Mouse (Mus musculus) cerebellum, adult 11 months (tissue): ENCODE measurements around the gene Gar1.

Experiments
- DNase-seq: peaks from one replicate; pipeline ENCODE4 v3.0.0; 2022

Gene Gar1

DNA sequence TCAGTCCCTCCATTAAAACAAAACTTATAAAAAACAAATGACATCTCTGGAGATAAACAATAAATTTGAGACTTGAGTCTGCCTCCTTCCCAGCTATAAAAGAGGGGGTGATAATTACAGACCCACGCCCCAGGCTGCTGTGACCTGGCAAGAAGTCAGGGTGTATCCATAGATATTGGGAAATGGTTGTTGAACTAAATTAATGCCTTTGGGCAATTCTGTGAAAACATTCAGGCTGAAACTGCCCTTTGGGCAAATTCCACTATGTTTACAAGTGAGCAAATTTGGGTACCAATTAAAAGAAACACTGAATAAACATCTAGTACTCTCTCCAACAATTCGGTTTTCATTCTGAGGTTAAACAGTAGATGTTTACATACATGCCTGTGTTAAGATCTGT is 32.2 kb downstream of the Gar1 start:
- no peak for DNase-seq

DNA sequence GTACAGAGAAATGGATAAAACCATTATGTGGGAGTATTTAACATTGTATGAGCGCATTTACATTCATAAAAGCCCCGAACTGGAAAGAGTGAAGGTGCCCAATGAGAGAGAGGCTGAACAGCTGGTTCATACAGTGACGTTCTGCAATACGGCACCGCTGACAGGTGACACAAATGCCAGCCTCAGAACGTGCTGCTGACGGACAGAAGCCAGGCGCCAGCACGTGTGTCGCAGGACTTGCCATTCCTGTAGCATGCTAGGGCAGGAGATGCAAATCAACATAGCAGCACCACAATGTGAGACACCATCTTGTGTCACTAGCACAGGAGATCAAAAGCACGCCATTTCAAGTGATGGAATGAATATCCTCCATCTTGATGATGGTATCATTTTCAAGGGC is 32.6 kb downstream of the Gar1 start:
- no peak for DNase-seq

DNA sequence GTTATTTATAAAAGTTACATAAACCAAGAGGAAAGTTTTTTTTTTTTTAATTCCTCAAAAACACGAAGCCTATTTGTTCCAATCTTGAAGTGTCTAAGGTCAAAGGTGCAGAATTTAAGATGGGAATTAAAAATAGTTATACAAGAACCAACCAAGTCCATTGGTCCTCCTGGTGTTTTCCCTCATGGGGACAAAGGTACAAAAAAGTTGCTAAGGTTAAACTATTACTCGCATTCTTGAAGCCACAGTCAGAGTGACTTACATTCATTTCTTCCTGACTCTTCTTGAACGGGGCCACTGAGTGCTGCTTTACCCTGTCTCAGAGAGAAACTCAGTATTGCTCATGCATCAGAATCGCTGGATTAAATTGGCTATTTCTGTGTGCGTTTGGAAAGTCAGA is 33.9 kb downstream of the Gar1 start:
- DNase-seq, result no peak

DNA sequence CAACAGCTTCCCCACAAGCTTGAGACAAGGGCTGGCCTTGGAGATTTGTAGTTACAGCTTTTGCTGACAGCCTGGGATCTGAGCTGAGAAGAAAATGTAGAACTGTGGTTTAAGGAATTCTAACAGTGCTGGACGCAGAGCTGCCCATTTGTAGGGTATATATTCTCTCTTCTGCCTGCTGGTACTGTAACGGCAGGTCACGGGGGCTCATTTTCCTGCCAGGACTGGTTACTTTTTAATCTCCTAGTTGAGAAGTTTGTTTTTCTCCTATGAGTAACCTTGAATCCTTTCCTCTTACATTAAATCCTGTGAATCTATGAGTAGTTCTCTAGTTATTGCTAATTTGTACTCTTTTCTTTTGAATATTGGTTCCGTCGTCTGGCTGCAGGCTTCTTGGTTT is 37.4 kb downstream of the Gar1 start:
- no peak for DNase-seq

DNA sequence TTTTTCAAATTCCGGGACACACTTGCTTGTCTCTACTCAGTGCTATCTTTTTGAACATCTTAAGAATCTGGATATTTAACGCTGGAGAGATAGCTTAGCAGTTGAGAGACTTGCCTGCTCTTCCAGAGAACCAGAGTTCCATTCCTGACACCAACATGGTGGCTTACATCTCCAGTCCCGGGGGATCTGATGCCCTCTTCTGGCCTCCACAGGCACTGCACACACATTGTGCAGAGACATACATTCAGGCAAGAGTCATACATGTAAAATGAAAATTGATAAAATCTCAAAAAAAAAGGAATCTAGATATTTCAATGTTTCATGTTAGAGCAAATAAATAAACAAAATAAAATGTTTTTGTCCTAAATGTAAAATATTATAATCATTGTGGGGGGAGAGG is 48.5 kb downstream of the Gar1 start:
- DNase-seq, result no peak

DNA sequence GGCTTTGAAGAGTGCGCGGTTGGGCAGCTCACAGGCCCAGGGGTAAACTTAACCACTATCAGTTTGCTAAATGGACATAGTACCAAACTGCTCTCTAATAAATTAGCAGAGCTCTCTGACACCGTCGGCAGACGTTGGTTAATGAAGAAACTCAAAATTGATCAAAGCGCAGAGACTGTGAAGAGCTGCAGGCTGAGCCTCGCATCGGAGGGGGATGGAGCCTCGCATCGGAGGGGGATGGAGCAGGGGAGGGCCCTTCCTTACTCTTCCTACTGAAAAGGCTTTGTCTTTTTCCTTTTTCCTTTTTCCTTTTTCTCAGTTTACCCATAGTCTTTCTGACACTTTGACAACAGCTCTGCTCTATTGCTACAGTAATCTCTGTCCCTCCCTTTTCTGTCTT is 49.8 kb downstream of the Gar1 start:
- no peak for DNase-seq
